Mouse (Mus musculus): ENCODE data around the gene Jak1. TPM values are rescaled to one million over a fixed set of nuclear protein-coding genes. Genes with fewer than 3 reads are reported as not detected.

Gene Jak1
- polyA plus RNA-seq, 1 experiment, result 109 TPM

- H3K4me1 ChIP-seq (replicated peaks; ENCODE audit: control insufficient read depth, insufficient read depth, low read length), result peaks cover 20% of the 10 kb centered on the region
- H3K27ac ChIP-seq (ENCODE audit: control insufficient read depth, insufficient read depth, low read length), result no peak overlapping the region
- no peaks in the 10 kb centered on the region for H3K27me3 ChIP-seq (ENCODE audit: control insufficient read depth, insufficient read depth, low read length)
- TF ChIP-seq CTCF (IDR thresholded peaks at IDR 0.05; ENCODE audit: borderline replicate concordance, control insufficient read depth, extremely low read depth, insufficient read depth, low read length, poor library complexity), result no peak
- no peak for TF ChIP-seq POLR2A (IDR thresholded peaks at IDR 0.05; ENCODE audit: control insufficient read depth, extremely low read depth, insufficient read depth, low read length, poor library complexity)
- H3K36me3 ChIP-seq (ENCODE audit: control insufficient read depth, insufficient read depth, low read length), result no peaks in the 10 kb centered on the region
- no peak overlapping the region for H3K4me3 ChIP-seq (ENCODE audit: control insufficient read depth, insufficient read depth, low read length)
- WGBS, result 94% methylated on average over 3 of the region's 3 CpGs
- DNase-seq, result no peak
These were observed 24.3 kb downstream of the Jak1 start for GRCm38 (mm10) chr4:101240875-101241173.

- TF ChIP-seq CTCF (IDR thresholded peaks at IDR 0.05; ENCODE audit: borderline replicate concordance, control insufficient read depth, extremely low read depth, insufficient read depth, low read length, poor library complexity), result no peak
- no peak for TF ChIP-seq POLR2A (IDR thresholded peaks at IDR 0.05; ENCODE audit: control insufficient read depth, extremely low read depth, insufficient read depth, low read length, poor library complexity)
- no peaks in the 10 kb centered on the region for H3K36me3 ChIP-seq (ENCODE audit: control insufficient read depth, insufficient read depth, low read length)
- H3K4me1 ChIP-seq (replicated peaks; ENCODE audit: control insufficient read depth, insufficient read depth, low read length), result peaks cover 20% of the 10 kb centered on the region
- WGBS, result 98% methylated on average over 5 of the region's 5 CpGs
- no peaks in the 10 kb centered on the region for H3K27me3 ChIP-seq (ENCODE audit: control insufficient read depth, insufficient read depth, low read length)
- DNase-seq, result no peak
- no peak overlapping the region for H3K27ac ChIP-seq (ENCODE audit: control insufficient read depth, insufficient read depth, low read length)
- H3K4me3 ChIP-seq (ENCODE audit: control insufficient read depth, insufficient read depth, low read length), result no peak overlapping the region
These were observed 24.8 kb downstream of the Jak1 start for GRCm38 (mm10) chr4:101240163-101240874.

- 96% methylated on average over 3 of the region's 3 CpGs for WGBS
- Histone ChIP-seq H3K4me1 (replicated peaks; ENCODE audit: control insufficient read depth, insufficient read depth, low read length) (peaks cover 21% of the 10 kb centered on the region), H3K27me3 (ENCODE audit: control insufficient read depth, insufficient read depth, low read length) (no peaks in the 10 kb centered on the region), H3K36me3 (ENCODE audit: control insufficient read depth, insufficient read depth, low read length) (no peaks in the 10 kb centered on the region), H3K4me3 (ENCODE audit: control insufficient read depth, insufficient read depth, low read length) (no peak overlapping the region), H3K27ac (ENCODE audit: control insufficient read depth, insufficient read depth, low read length) (no peak overlapping the region)
- DNase-seq, result no peak
- no peak for TF ChIP-seq CTCF (IDR thresholded peaks at IDR 0.05; ENCODE audit: borderline replicate concordance, control insufficient read depth, extremely low read depth, insufficient read depth, low read length, poor library complexity)
- TF ChIP-seq POLR2A (IDR thresholded peaks at IDR 0.05; ENCODE audit: control insufficient read depth, extremely low read depth, insufficient read depth, low read length, poor library complexity), result no peak
These were observed 25.5 kb downstream of the Jak1 start for GRCm38 (mm10) chr4:101239313-101240162.

GRCm38 (mm10) chr4:101238589-101238988, 26.5 kb downstream of the Jak1 start:
- no peak overlapping the region for H3K27ac ChIP-seq (ENCODE audit: control insufficient read depth, insufficient read depth, low read length)
- no peak for DNase-seq
- H3K4me1 ChIP-seq (replicated peaks; ENCODE audit: control insufficient read depth, insufficient read depth, low read length), result peaks cover 20% of the 10 kb centered on the region
- H3K36me3 ChIP-seq (ENCODE audit: control insufficient read depth, insufficient read depth, low read length), result no peaks in the 10 kb centered on the region
- WGBS, result 90% methylated on average over 4 of the region's 4 CpGs
- H3K27me3 ChIP-seq (ENCODE audit: control insufficient read depth, insufficient read depth, low read length), result no peaks in the 10 kb centered on the region
- TF ChIP-seq CTCF (IDR thresholded peaks at IDR 0.05; ENCODE audit: borderline replicate concordance, control insufficient read depth, extremely low read depth, insufficient read depth, low read length, poor library complexity), result no peak
- no peak for TF ChIP-seq POLR2A (IDR thresholded peaks at IDR 0.05; ENCODE audit: control insufficient read depth, extremely low read depth, insufficient read depth, low read length, poor library complexity)
- no peak overlapping the region for H3K4me3 ChIP-seq (ENCODE audit: control insufficient read depth, insufficient read depth, low read length)

GRCm38 (mm10) chr4:101236797-101237196, 28.3 kb downstream of the Jak1 start:
- no peak overlapping the region for H3K4me3 ChIP-seq (ENCODE audit: control insufficient read depth, insufficient read depth, low read length)
- H3K4me1 ChIP-seq (replicated peaks; ENCODE audit: control insufficient read depth, insufficient read depth, low read length), result peaks cover 24% of the 10 kb centered on the region
- H3K27ac ChIP-seq (ENCODE audit: control insufficient read depth, insufficient read depth, low read length), result no peak overlapping the region
- no peak for TF ChIP-seq POLR2A (IDR thresholded peaks at IDR 0.05; ENCODE audit: control insufficient read depth, extremely low read depth, insufficient read depth, low read length, poor library complexity)
- no peak for TF ChIP-seq CTCF (IDR thresholded peaks at IDR 0.05; ENCODE audit: borderline replicate concordance, control insufficient read depth, extremely low read depth, insufficient read depth, low read length, poor library complexity)
- no peaks in the 10 kb centered on the region for H3K27me3 ChIP-seq (ENCODE audit: control insufficient read depth, insufficient read depth, low read length)
- no peaks in the 10 kb centered on the region for H3K36me3 ChIP-seq (ENCODE audit: control insufficient read depth, insufficient read depth, low read length)
- DNase-seq, result no peak
- WGBS, result 79% methylated on average over 6 of the region's 6 CpGs

- TF ChIP-seq CTCF (IDR thresholded peaks at IDR 0.05; ENCODE audit: borderline replicate concordance, control insufficient read depth, extremely low read depth, insufficient read depth, low read length, poor library complexity) (no peak), POLR2A (IDR thresholded peaks at IDR 0.05; ENCODE audit: control insufficient read depth, extremely low read depth, insufficient read depth, low read length, poor library complexity) (no peak)
- peaks cover 24% of the 10 kb centered on the region for H3K4me1 ChIP-seq (replicated peaks; ENCODE audit: control insufficient read depth, insufficient read depth, low read length)
- no peak for DNase-seq
- no peak overlapping the region for H3K27ac ChIP-seq (ENCODE audit: control insufficient read depth, insufficient read depth, low read length)
- H3K4me3 ChIP-seq (ENCODE audit: control insufficient read depth, insufficient read depth, low read length), result no peak overlapping the region
- no peaks in the 10 kb centered on the region for H3K27me3 ChIP-seq (ENCODE audit: control insufficient read depth, insufficient read depth, low read length)
- WGBS, result 85% methylated on average over 1 of the region's 1 CpGs
- H3K36me3 ChIP-seq (ENCODE audit: control insufficient read depth, insufficient read depth, low read length), result no peaks in the 10 kb centered on the region
These were observed 29.1 kb downstream of the Jak1 start for GRCm38 (mm10) chr4:101235964-101236363.

All from thymus, adult 2 months (tissue).